Mouse (Mus musculus) cerebellum, postnatal 25 days (tissue): ENCODE results near the gene Enpep.

Experiments
- DNase-seq, 2 experiments: peaks; one replicate each; pipeline ENCODE4 v3.0.0; 2021; ENCODE audit warnings: mixed read lengths in 2 of 2

Enpep gene

GRCm38 (mm10) chr3:129238010-129238409 lies 94.5 kb downstream of the Enpep start:
- no peak for DNase-seq

GRCm38 (mm10) chr3:129227331-129227730 lies 105.2 kb downstream of the Enpep start:
- DNase-seq, result no peak

- DNase-seq, result no peak
These were observed 105.8 kb downstream of the Enpep start for GRCm38 (mm10) chr3:129226681-129227080.

GRCm38 (mm10) chr3:129225577-129226289 lies 106.8 kb downstream of the Enpep start:
- no peak for DNase-seq

- DNase-seq, result no peak
These were observed 107.5 kb downstream of the Enpep start for GRCm38 (mm10) chr3:129224806-129225576.

- no peak for DNase-seq
These were observed 108.3 kb downstream of the Enpep start for GRCm38 (mm10) chr3:129223964-129224805.

- no peak for DNase-seq
These were observed 109.1 kb downstream of the Enpep start for GRCm38 (mm10) chr3:129223401-129223800.

GRCm38 (mm10) chr3:129222448-129223290 lies 109.9 kb downstream of the Enpep start:
- no peak for DNase-seq

GRCm38 (mm10) chr3:129221380-129222260 lies 110.9 kb downstream of the Enpep start:
- DNase-seq, result no peak

GRCm38 (mm10) chr3:129220681-129221379 lies 111.7 kb downstream of the Enpep start:
- no peak for DNase-seq

- DNase-seq, result no peak
These were observed 112.3 kb downstream of the Enpep start for GRCm38 (mm10) chr3:129220086-129220670.
